9 mouse cellular contexts compared by ENCODE assay signal in genomic region chr15:102316263-102316662, GRCm38 (mm10). TPM values are rescaled to one million over a fixed set of nuclear protein-coding genes. Genes with fewer than 3 reads are reported as not detected.
DNase-seq lines count a peak whose midpoint lies in the region; ATAC-seq and TF ChIP-seq lines count a peak whose summit lies in the region.
"Had no signal": no experiment of that assay in that cellular context is flagged by ENCODE, and none has a peak within 500 bp of the region (broad histone marks: within the 10 kb centered on the region; RNA-seq: fewer than 3 reads in every experiment).

No protein-coding gene starts in this region.

- no peak overlapping the region for H3K4me3 ChIP-seq in kidney, adult 2 months (ENCODE audit: insufficient read depth, low read depth, low read length)
- no peak overlapping the region for H3K4me3 ChIP-seq in kidney, embryonic 14.5 days (ENCODE audit: low read length)
- H3K4me3 ChIP-seq in MEL (ENCODE audit: control insufficient read depth in 1 of 2, insufficient read depth in 1 of 2, low read depth in 2 of 2, low read length in 2 of 2), result no peak overlapping the region
- H3K4me3 ChIP-seq in heart, postnatal 0 days (ENCODE audit: low read depth, low read length), result no peak overlapping the region
- H3K4me3 ChIP-seq: embryonic facial prominence, embryonic 15.5 days had no signal

- H3K4me1 ChIP-seq in kidney, adult 2 months (ENCODE audit: control insufficient read depth, insufficient read depth, low read length), result no peaks in the 10 kb centered on the region
- no peaks in the 10 kb centered on the region for H3K4me1 ChIP-seq in kidney, embryonic 14.5 days (ENCODE audit: control insufficient read depth, insufficient read depth, low read length)
- H3K4me1 ChIP-seq in MEL (ENCODE audit: control insufficient read depth in 1 of 2, insufficient read depth in 2 of 2, low read length in 2 of 2), result peaks cover 2 to 4% of the 10 kb centered on the region in 2 experiments
- no peaks in the 10 kb centered on the region for H3K4me1 ChIP-seq in heart, postnatal 0 days (ENCODE audit: control insufficient read depth, insufficient read depth)

- no peak for TF ChIP-seq EP300 in MEL (IDR thresholded peaks at IDR 0.05; ENCODE audit: low read depth in 1 of 2, low read length in 2 of 2)
- no peak for TF ChIP-seq EP300 in heart, postnatal 0 days (IDR thresholded peaks at IDR 0.05; ENCODE audit: low read depth)

- H3K9me3 ChIP-seq in kidney, embryonic 14.5 days (ENCODE audit: control insufficient read depth, low read length), result no peaks in the 10 kb centered on the region
- no peaks in the 10 kb centered on the region for H3K9me3 ChIP-seq in MEL (replicated peaks; ENCODE audit: insufficient read depth, low read length)
- H3K9me3 ChIP-seq in heart, postnatal 0 days (replicated peaks; ENCODE audit: control insufficient read depth, low read length), result no peaks in the 10 kb centered on the region
- H3K9me3 ChIP-seq: embryonic facial prominence, embryonic 15.5 days had no signal

- H3K27ac ChIP-seq in kidney, adult 2 months (ENCODE audit: insufficient read depth, low read depth, low read length), result no peak overlapping the region
- H3K27ac ChIP-seq in kidney, embryonic 14.5 days (ENCODE audit: low read depth, low read length), result no peak overlapping the region
- no peak overlapping the region for H3K27ac ChIP-seq in MEL (ENCODE audit: control insufficient read depth, low read depth, low read length)
- no peak overlapping the region for H3K27ac ChIP-seq in heart, postnatal 0 days (ENCODE audit: low read depth)
- H3K27ac ChIP-seq: embryonic facial prominence, embryonic 15.5 days had no signal

- TF ChIP-seq RAD21 in MEL (IDR thresholded peaks at IDR 0.05; ENCODE audit: low read depth, low read length), result peak; percentile 62

- H3K27me3 ChIP-seq in kidney, adult 2 months (replicated peaks; ENCODE audit: control insufficient read depth, insufficient read depth, low read length), result no peaks in the 10 kb centered on the region
- no peaks in the 10 kb centered on the region for H3K27me3 ChIP-seq in kidney, embryonic 14.5 days (ENCODE audit: control insufficient read depth, insufficient read depth, low read length)
- H3K27me3 ChIP-seq in MEL (ENCODE audit: control insufficient read depth in 1 of 2, insufficient read depth in 2 of 2, low read length in 2 of 2), result no peaks in the 10 kb centered on the region
- no peaks in the 10 kb centered on the region for H3K27me3 ChIP-seq in heart, postnatal 0 days (ENCODE audit: control insufficient read depth, insufficient read depth, low read length)
- H3K27me3 ChIP-seq: embryonic facial prominence, embryonic 15.5 days had no signal

- H3K36me3 ChIP-seq in kidney, adult 2 months (ENCODE audit: control insufficient read depth, insufficient read depth, low read length), result no peaks in the 10 kb centered on the region
- H3K36me3 ChIP-seq in kidney, embryonic 14.5 days (ENCODE audit: control insufficient read depth, insufficient read depth, low read length), result peaks cover 87% of the 10 kb centered on the region
- H3K36me3 ChIP-seq in MEL (ENCODE audit: control insufficient read depth in 1 of 2, insufficient read depth in 2 of 2, low read length in 2 of 2), result peaks cover 6 to 30% of the 10 kb centered on the region in 2 experiments
- H3K36me3 ChIP-seq in heart, postnatal 0 days (replicated peaks; ENCODE audit: control insufficient read depth, insufficient read depth, low read length), result peaks cover 78% of the 10 kb centered on the region

- H3K4me2 ChIP-seq in kidney, embryonic 14.5 days (replicated peaks; ENCODE audit: low read depth, low read length), result no peak overlapping the region
- no peak overlapping the region for H3K4me2 ChIP-seq in heart, postnatal 0 days (ENCODE audit: low read depth, low read length)
- H3K4me2 ChIP-seq: embryonic facial prominence, embryonic 15.5 days had no signal

- no peaks in the 10 kb centered on the region for H3K79me2 ChIP-seq in MEL (ENCODE audit: control insufficient read depth, insufficient read depth, low read length, poor library complexity)

- DNase-seq in kidney, adult 2 months, result peak; percentile 75
- peak; percentile 83 for DNase-seq in MEL (ENCODE audit: low read depth, low spot score)
- peak; percentile 69 to 78 for DNase-seq in cerebellum, postnatal 14 days
- peak; percentile 31 for DNase-seq in heart, postnatal 0 days (ENCODE audit: low spot score)
- DNase-seq in left cerebral cortex, postnatal 14 days (ENCODE audit: low spot score in 2 of 2), result peak; percentile 59 to 75
- DNase-seq in thymus, postnatal 36 days, result peak; percentile 53 to 66

- no peak for TF ChIP-seq POLR2A in kidney, adult 2 months (IDR thresholded peaks at IDR 0.05; ENCODE audit: low read depth, low read length)
- TF ChIP-seq POLR2A in MEL (IDR thresholded peaks at IDR 0.05; ENCODE audit: control insufficient read depth in 1 of 2, insufficient read depth in 1 of 2, low read depth in 1 of 2, low read length in 2 of 2, poor library complexity in 1 of 2), result no peak

- WGBS in kidney, adult 2 months, result 80% methylated on average over 6 of the region's 6 CpGs
- 91% methylated on average over 6 of the region's 6 CpGs for WGBS in kidney, embryonic 14.5 days
- WGBS in heart, postnatal 0 days, result 86% methylated on average over 6 of the region's 6 CpGs

- peak; percentile 94 for TF ChIP-seq CTCF in kidney, adult 2 months (conservative IDR thresholded peaks at IDR 0.05; ENCODE audit: insufficient read depth, insufficient read length, low read depth, low read length)
- TF ChIP-seq CTCF in MEL (IDR thresholded peaks at IDR 0.05 in 2 of 3, conservative IDR thresholded peaks at IDR 0.05 in 1 of 3; ENCODE audit: control insufficient read depth in 1 of 3, insufficient read depth in 1 of 3, low read depth in 2 of 3, low read length in 3 of 3, poor library complexity in 1 of 3, severe bottlenecking in 1 of 3), result peak; percentile 79 to 89 (median 87)
- TF ChIP-seq CTCF in heart, postnatal 0 days (IDR thresholded peaks at IDR 0.05; ENCODE audit: low read depth), result peak; percentile 78

- intact Hi-C loops in left cerebral cortex, postnatal 14 days (cut with DNase I), result no loop called here

- no peak overlapping the region for H3K9ac ChIP-seq in kidney, embryonic 14.5 days (ENCODE audit: low read depth, low read length)
- no peak overlapping the region for H3K9ac ChIP-seq in MEL (ENCODE audit: control insufficient read depth, low read depth, low read length, poor library complexity, severe bottlenecking)
- no peak overlapping the region for H3K9ac ChIP-seq in heart, postnatal 0 days (replicated peaks; ENCODE audit: low read depth, low read length)
- H3K9ac ChIP-seq: embryonic facial prominence, embryonic 15.5 days had no signal

- ATAC-seq in kidney, embryonic 14.5 days (ENCODE audit: low FRiP score, low TSS enrichment), result no peak
- ATAC-seq in heart, postnatal 0 days (ENCODE audit: insufficient read depth, low read depth), result no peak
- ATAC-seq in monocyte, adult 5-6 weeks (replicated peaks; ENCODE audit: insufficient number of reproducible peaks, low FRiP score, low TSS enrichment, poor library complexity, severe bottlenecking), result peak; percentile 88

RNA-seq across cellular contexts. Expression of gene Pfdn5, which starts 9.7 kb away (rescaled TPM):
- polyA plus RNA-seq in kidney, adult 2 months (2012; rRNA removed), result 141 and 206 TPM in 2 replicates
- polyA plus RNA-seq in kidney, embryonic 14.5 days (2014; fragmentation: Nextera tagmentation; extraction: Ambion mirVana), result 481 and 576 TPM in 2 replicates
- total RNA-seq in MEL (2012; rRNA removed), result 290 and 302 TPM in 2 replicates
- 1,000 to 10,000 TPM in 1 of 2 experiments, 100 to 1,000 TPM in 1; 465 to 7,439 TPM for polyA plus RNA-seq in MEL (2012; ENCODE audit: insufficient read depth in 1 of 2, insufficient read length in 2 of 2, low read depth in 1 of 2, low replicate concordance in 2 of 2, missing spikeins in 1 of 2)
- total RNA-seq in heart, postnatal 0 days (2014; rRNA removed; ENCODE audit: low replicate concordance), result 90.7 and 148 TPM in 2 replicates
- 344 and 362 TPM in 2 replicates for polyA plus RNA-seq in heart, postnatal 0 days (2015; fragmentation: Nextera tagmentation; extraction: Ambion mirVana)
- 100 to 1,000 TPM; 313 to 315 TPM for total RNA-seq in left cerebral cortex, postnatal 14 days (2021)
- 576 to 776 TPM (median 626 TPM) in 3 replicates for total RNA-seq in monocyte, adult 5-6 weeks (2017)

RNA-seq across cellular contexts. Expression of gene Myg1, which starts 15.2 kb away (rescaled TPM):
- 70.0 and 72.6 TPM in 2 replicates for polyA plus RNA-seq in kidney, adult 2 months (2012; rRNA removed)
- 117 and 129 TPM in 2 replicates for polyA plus RNA-seq in kidney, embryonic 14.5 days (2014; fragmentation: Nextera tagmentation; extraction: Ambion mirVana)
- 126 and 140 TPM in 2 replicates for total RNA-seq in MEL (2012; rRNA removed)
- 100 to 1,000 TPM; 135 to 292 TPM for polyA plus RNA-seq in MEL (2012; ENCODE audit: insufficient read depth in 1 of 2, insufficient read length in 2 of 2, low read depth in 1 of 2, low replicate concordance in 2 of 2, missing spikeins in 1 of 2)
- 35.6 and 60.5 TPM in 2 replicates for total RNA-seq in heart, postnatal 0 days (2014; rRNA removed; ENCODE audit: low replicate concordance)
- polyA plus RNA-seq in heart, postnatal 0 days (2015; fragmentation: Nextera tagmentation; extraction: Ambion mirVana), result 39.0 and 41.1 TPM in 2 replicates
- 10 to 100 TPM; 48.2 to 51.4 TPM for total RNA-seq in left cerebral cortex, postnatal 14 days (2021)
- total RNA-seq in monocyte, adult 5-6 weeks (2017), result 20.0 to 37.9 TPM (median 27.2 TPM) in 3 replicates

RNA-seq across cellular contexts. Expression of gene Espl1, which starts 20.2 kb away (rescaled TPM):
- polyA plus RNA-seq in kidney, adult 2 months (2012; rRNA removed), result 0.45 and 0.53 TPM in 2 replicates
- polyA plus RNA-seq in kidney, embryonic 14.5 days (2014; fragmentation: Nextera tagmentation; extraction: Ambion mirVana), result 33.6 and 35.2 TPM in 2 replicates
- total RNA-seq in MEL (2012; rRNA removed), result 49.8 and 52.5 TPM in 2 replicates
- 100 to 1,000 TPM in 1 of 2 experiments, 10 to 100 TPM in 1; 94.1 to 142 TPM for polyA plus RNA-seq in MEL (2012; ENCODE audit: insufficient read depth in 1 of 2, insufficient read length in 2 of 2, low read depth in 1 of 2, low replicate concordance in 2 of 2, missing spikeins in 1 of 2)
- 11.6 and 15.3 TPM in 2 replicates for total RNA-seq in heart, postnatal 0 days (2014; rRNA removed; ENCODE audit: low replicate concordance)
- polyA plus RNA-seq in heart, postnatal 0 days (2015; fragmentation: Nextera tagmentation; extraction: Ambion mirVana), result 2.3 and 3.7 TPM in 2 replicates
- total RNA-seq in left cerebral cortex, postnatal 14 days (2021), result 1 to 10 TPM; 1.8 to 2.3 TPM
- 0.76 to 4.6 TPM (median 4.0 TPM) in 3 replicates for total RNA-seq in monocyte, adult 5-6 weeks (2017)

RNA-seq across cellular contexts. Expression of gene Aaas, which starts 34.3 kb away (rescaled TPM):
- 31.1 and 38.1 TPM in 2 replicates for polyA plus RNA-seq in kidney, adult 2 months (2012; rRNA removed)
- 73.3 and 84.7 TPM in 2 replicates for polyA plus RNA-seq in kidney, embryonic 14.5 days (2014; fragmentation: Nextera tagmentation; extraction: Ambion mirVana)
- total RNA-seq in MEL (2012; rRNA removed), result 48.7 and 61.5 TPM in 2 replicates
- polyA plus RNA-seq in MEL (2012; ENCODE audit: insufficient read depth in 1 of 2, insufficient read length in 2 of 2, low read depth in 1 of 2, low replicate concordance in 2 of 2, missing spikeins in 1 of 2), result 100 to 1,000 TPM in 1 of 2 experiments, not detected in 1; 205 TPM
- total RNA-seq in heart, postnatal 0 days (2014; rRNA removed; ENCODE audit: low replicate concordance), result 25.9 and 59.6 TPM in 2 replicates
- 18.8 and 20.4 TPM in 2 replicates for polyA plus RNA-seq in heart, postnatal 0 days (2015; fragmentation: Nextera tagmentation; extraction: Ambion mirVana)
- 10 to 100 TPM; 17.5 to 18.8 TPM for total RNA-seq in left cerebral cortex, postnatal 14 days (2021)
- total RNA-seq in monocyte, adult 5-6 weeks (2017), result 16.5 to 50.9 TPM (median 46.2 TPM) in 3 replicates

RNA-seq across cellular contexts. Expression of gene Mfsd5, which starts 37.0 kb away (rescaled TPM):
- 66.5 and 72.1 TPM in 2 replicates for polyA plus RNA-seq in kidney, adult 2 months (2012; rRNA removed)
- 53.7 and 65.3 TPM in 2 replicates for polyA plus RNA-seq in kidney, embryonic 14.5 days (2014; fragmentation: Nextera tagmentation; extraction: Ambion mirVana)
- total RNA-seq in MEL (2012; rRNA removed), result 49.7 and 56.3 TPM in 2 replicates
- polyA plus RNA-seq in MEL (2012; ENCODE audit: insufficient read depth in 1 of 2, insufficient read length in 2 of 2, low read depth in 1 of 2, low replicate concordance in 2 of 2, missing spikeins in 1 of 2), result 100 to 1,000 TPM in 1 of 2 experiments, 10 to 100 TPM in 1; 83.6 to 115 TPM
- 35.6 and 53.5 TPM in 2 replicates for total RNA-seq in heart, postnatal 0 days (2014; rRNA removed; ENCODE audit: low replicate concordance)
- 31.4 and 34.1 TPM in 2 replicates for polyA plus RNA-seq in heart, postnatal 0 days (2015; fragmentation: Nextera tagmentation; extraction: Ambion mirVana)
- total RNA-seq in left cerebral cortex, postnatal 14 days (2021), result 10 to 100 TPM; 36.8 to 40.6 TPM
- 30.1 to 39.1 TPM (median 34.0 TPM) in 3 replicates for total RNA-seq in monocyte, adult 5-6 weeks (2017)

Comparison
In these comparisons a context has a peak if more than half of its experiments do, and no peak if none do; other contexts are left out.
1. DNase-seq: peak in every context shown above with its lines; median percentile 83 in MEL; 75 in kidney, adult 2 months; 74 in cerebellum, postnatal 14 days; 67 in left cerebral cortex, postnatal 14 days; 60 in thymus, postnatal 36 days; 31 in heart, postnatal 0 days.